Mouse (Mus musculus) cerebellum, postnatal 25 days (tissue): ENCODE measurements at regions not wholly inside any gene's neighbourhood (a gene's known extent, or its start where the extent isn't known, plus 50 kb on each side); places are given as distances from the start of the nearest gene placed in this dataset.

Source experiments
- DNase-seq, 2 experiments: peaks; one replicate each; pipeline ENCODE4 v3.0.0; 2021; ENCODE audit warnings: mixed read lengths in 2 of 2

DNA sequence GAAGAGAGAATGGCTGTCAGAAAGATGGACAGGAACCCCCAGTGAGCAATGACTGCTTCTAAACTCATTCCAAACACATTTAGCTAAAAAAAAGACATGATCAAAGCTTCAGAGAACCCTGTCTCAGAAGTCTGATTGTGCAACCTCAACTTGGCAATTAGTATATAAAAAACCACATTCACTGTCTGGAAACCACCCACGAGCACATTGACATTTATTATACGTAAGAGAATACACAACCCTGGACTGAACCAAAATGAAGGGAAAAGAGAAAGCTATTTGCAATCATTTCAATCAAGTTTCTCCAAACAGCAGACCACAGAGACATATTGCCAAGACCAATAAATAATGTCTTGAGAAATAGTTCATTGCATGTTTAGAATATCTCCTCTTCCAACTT, 820.7 kb upstream of the Adgrl2 start:
- DNase-seq = no peak

DNA sequence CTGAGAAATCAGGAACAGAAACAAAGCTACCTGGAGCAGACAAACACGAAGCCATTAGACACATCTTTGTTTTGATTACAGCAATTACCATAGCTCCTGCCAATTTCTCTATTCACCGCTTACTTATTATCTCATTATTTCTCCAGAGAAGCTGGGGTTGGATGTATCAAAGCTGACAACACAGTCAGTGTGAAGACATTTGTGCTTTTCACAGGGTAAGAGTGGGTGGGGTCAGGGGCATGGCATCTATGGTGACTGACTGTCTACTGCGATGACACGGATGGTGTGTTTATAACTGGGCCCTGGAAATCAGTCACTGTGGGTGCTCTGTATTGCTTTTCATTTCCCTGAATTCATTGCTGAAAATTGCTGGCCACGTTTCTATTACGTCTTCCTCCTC, 815.0 kb upstream of the Adgrl2 start:
- DNase-seq = no peak

DNA sequence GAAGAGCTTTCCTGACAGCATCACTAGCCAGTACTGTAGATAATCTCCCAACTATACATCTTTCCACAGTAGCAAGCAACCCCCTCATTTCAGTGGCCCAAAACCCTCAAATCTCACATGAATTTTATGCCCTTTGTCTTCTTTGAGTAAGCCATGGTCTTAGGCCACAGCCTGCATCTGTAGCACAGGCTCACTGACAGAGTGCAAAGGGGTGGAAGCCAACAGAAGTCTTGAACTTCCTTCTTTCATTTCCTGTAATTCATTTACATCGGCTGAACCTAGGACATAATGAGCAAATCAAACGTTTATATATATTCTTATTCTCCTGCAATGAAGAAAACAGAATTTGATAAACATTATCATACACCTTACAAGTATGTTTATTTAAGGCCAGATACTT, 805.8 kb upstream of the Adgrl2 start:
- no peak for DNase-seq

DNA sequence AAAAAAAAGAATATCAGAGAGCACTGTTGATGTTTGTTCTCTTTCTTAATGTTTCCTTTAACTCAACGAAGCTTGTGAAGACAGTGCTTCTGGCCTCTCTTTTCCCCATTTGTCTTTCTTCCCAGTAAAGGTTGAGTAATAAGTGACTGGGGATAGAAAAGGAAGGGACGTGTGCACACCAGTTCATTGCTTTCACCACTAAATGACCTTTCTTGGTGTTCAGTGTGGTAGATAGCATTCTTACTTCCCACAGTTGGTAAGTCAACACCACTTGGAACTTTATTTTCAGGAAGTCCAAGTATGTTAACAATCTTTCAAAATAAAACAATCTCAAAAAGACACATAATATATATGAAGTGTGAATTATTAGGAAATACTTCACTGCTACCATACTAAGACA, 801.2 kb upstream of the Adgrl2 start:
- DNase-seq = no peak

DNA sequence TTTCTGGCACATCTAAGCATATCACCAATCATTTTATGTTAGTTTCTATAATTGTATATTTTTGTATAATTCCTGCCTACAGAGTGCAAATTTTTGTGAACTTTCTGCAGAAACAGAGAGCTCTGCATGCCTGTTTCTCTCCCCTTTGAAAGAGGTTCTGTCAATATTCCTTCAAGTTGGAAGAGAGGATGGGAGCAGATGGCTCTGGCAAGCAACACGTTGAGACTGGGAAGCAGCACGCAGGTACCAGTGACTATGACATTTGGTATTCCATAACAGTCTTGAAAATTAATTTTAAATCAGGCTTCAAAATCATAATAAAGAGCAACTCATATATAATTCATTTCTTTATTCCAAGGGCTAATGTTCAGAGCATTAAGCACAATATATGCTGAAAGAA, 795.7 kb upstream of the Adgrl2 start:
- DNase-seq = peak; percentile 20 to 58

DNA sequence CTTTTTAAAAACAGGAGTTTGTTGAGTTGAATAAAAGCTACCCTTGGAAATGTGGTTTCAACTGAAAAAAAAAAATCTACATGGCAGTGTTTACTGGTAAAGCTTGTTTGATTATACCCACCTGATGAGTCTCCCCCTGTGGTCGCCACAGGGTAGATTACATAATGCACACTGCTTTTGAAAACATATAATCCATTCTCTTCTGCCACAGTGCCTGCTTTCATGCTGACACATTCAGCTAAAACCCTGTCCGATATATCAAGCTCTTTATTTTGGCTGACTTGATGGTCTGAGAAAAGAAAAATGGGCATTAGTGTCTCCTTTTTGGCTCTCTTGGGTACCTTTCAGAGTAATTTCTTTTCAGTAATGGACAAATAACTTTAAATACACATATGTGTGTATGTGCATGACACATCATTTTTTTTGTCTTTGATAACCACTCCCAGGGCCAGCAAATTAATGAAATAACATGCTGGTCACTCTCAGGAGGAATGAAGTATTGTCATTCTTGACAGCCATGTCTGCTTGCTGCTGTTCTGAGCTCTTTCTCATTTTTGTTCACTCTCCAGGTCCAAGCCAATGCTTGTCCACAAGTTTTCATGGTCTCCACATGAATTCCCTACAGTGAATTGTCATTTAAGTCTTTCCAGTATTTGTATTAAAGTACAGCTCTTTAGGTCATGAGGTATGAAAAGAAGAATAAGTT, 793.7 kb upstream of the Adgrl2 start:
- DNase-seq = no peak

DNA sequence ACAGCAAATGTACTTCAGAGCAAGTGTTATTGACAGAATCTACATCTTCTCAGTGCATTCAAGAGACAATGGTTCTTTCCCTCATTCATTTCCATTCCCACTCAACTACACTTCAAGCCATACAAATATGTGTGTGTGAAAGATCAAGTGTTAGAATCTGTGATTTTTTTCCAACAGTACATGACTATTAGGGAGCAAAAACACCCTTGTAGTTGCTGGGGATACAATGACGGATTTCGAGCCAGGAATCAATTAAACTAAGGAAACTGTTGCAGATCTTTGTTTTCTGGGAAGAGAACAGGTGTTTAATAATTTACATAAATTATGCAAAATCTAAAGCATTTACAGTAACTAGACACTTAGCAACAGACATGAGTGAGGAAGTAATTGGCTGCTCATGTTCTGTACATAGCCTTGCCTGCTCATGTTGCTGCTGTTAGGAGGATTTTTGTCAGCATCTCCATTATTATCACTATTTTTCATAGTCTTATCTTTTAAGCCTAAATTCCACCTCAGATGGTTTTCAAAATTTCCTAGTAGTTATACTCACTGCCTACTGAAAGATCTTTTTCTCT, 777.6 kb upstream of the Adgrl2 start:
- DNase-seq = no peak

DNA sequence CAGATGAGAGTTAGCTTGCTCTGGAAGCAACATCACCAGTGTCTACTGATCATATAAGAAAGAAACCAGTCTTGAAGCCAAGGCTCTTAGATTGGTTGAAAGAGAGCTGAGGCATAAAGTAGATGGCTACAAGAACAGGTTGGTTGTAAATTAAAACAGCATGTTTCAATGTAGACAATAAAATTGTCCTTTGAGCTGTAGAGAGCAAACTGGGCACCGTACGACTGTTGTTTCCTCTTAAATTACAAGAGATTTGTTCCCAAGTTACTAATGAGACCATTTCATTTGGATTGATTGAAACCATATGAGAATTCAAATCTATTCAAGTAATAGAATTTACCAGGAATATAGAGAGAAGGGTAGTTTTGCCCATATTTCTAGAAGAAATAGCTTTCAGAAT, 770.9 kb upstream of the Adgrl2 start:
- DNase-seq = no peak

DNA sequence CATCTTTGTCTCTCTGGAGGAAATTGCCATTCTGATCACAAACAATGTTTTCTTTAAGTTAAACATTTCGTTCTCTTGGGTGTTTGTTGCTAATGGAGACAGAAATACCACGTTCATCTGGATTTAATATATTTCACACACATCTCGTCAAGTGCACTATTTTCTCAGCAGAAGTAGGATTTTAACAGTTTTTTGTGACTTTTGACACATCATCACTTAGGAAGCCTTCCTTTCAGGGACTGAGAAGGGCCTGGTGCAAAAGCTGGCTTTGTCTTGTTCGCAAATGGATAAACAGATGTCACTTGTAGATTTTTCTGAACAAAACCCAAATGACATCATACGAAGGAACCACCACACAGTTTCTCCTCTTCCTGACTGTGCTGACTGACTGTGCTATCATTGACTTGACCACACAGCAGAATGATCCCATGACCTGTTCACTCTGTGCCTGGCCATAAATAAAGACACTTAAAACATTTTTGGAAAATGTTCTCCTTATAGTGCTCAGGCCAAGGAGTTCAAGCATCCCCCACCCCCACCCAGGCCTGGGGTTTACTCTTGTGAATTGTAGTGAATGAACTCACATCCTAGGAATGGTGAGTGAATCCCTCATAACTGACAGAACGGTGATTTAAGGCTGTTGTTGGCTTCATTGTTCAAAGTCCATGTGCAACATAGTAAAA, 767.7 kb upstream of the Adgrl2 start:
- DNase-seq = no peak

DNA sequence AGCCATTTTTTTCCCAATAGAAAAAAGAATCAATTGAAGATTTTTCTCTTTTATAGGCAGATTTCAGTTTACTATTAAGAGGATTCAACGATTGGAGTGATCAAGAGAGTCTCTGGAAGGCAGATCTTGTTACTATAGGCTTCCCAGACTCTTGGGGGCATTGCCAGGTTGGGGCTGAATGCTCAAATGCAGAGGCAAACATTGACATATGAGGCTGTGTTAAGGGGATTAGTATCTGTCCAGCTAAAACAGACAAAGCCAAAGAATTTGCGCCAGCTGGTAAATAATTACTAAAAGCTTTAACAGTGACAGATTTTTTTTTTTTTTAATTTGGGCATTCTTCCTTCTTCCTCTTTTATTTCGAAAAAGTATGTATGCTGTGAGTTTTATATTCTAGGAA, 745.7 kb upstream of the Adgrl2 start:
- no peak for DNase-seq

DNA sequence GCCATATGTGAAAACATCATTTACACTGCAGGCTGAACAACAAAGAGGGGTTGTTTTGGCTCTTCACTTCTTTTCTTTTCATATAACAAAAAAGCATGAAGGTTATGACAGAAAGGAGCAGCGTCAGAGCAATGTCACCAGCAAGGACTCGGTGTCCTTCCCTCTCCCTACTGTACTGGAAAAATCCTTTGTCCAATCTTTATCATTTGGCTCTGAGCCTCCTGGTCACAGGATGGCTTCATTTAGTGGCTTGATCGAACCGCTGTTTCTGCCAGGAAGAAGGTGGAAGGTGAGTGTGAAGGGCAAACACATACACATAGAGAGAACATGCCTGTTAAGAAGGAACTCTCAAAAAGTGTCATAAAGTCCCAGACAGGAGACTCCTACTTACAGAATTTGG, 735.9 kb upstream of the Adgrl2 start:
- no peak for DNase-seq

DNA sequence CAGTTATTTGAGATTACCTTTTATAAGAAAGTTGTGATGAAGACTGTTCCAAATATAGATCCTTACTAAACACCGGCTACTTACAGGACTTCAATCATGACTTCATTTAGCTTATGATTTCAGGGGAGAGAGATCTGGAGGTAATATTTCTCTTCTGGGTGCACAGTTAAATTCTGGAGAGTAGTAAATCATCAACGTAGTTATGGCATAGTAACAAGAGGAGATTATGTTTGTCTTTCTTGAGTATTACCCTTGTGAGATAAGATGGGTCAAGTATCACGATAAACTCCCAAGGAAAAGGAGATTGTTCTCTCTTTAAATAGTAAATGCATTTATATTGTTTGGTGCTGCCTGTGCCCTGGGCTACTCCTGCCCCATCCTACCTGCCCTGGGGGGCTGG, 734.5 kb upstream of the Adgrl2 start:
- DNase-seq = no peak

DNA sequence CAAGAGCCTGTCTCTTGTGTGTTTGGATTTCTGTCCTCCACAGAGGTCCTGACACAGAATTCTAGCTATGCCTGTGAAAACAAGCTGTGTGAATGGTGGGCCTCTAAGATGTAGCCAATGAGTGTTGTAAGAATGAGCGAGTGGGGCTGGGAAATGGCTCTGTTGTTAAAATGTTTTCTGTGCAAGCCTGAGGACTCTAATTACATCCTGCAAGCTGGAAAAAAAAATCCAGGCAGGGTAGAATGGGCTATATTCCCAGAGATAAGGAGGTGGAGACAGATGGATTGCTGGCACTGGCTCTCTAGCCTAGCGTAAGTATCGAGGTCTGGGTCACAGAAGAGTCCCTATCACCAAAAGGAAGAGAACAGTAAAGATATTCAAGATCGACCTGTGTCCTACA, 731.5 kb upstream of the Adgrl2 start:
- no peak for DNase-seq

DNA sequence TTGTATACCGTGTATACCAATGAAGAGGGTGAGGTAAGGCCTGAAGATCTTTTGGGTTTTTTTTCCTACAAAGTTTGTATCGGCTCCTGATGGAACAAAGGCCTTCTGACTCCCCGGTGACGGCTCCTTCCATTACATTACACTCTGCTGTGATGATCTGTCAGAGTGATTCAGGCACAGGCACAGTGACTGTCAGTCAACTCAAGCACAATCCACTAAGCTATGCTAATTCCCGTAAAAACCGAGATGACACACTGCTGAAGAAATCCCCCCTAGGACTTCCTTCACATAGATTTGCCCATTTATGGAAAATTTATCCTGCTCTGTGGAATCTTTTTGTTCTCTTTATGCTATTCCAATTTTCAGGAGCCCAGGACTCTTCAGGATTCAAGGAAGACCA, 730.0 kb upstream of the Adgrl2 start:
- no peak for DNase-seq

DNA sequence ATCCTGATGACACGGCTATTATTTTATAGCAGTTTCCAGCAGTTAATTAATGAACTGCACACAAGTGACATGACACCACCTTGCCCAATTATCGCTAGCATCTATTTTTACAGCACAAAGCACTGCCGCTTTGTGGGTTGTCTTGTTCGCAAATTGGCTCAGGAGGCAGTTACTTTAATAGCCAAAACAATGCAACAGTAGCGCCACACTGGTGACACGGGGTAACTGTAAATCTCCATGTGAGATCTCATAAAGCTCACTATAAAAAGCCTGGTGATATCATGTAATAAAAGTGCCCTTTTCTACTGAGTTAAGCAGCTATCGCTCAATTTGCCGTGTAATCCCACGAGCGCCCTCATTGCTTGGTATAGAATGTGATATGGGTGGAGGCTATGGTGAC, 715.4 kb upstream of the Adgrl2 start:
- DNase-seq = peak; percentile 9 to 39

DNA sequence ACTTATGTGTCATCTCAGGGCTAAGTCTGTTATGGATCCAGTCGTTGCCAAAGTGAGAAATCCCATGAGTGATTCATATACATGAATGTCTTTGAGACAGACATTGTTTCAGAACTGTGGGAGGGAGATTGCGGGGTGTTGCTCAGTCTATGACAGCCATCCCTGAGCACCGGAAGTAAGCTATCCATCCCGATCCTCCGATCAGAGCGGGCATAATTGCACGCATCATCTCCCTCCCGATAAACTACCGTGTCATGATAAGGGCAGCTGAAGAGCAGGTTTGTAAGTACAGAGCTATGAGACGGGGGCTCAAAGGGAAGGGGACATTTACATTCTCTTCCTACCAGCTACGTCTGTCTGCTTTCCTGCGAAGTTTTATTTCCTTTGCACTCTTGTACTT, 715.0 kb upstream of the Adgrl2 start:
- DNase-seq = no peak

DNA sequence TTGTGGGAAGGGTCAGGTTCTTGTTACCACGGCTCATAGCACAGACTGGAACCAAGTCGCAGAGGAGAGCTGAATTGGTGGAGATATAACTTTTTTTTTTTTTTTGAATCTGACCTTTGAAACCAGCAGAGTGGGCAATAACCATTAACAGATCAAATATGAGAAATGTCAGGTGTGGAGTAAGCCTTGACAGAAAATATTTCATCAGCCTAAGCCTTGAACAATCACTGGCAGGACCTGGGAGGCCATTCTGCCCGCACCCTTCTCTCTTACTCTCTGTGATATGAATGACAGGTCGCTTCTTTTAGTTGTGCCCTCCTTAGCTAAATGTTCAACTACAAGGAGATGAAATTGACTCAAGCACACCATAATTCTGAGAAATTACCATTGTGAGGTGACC, 714.1 kb upstream of the Adgrl2 start:
- DNase-seq = no peak

DNA sequence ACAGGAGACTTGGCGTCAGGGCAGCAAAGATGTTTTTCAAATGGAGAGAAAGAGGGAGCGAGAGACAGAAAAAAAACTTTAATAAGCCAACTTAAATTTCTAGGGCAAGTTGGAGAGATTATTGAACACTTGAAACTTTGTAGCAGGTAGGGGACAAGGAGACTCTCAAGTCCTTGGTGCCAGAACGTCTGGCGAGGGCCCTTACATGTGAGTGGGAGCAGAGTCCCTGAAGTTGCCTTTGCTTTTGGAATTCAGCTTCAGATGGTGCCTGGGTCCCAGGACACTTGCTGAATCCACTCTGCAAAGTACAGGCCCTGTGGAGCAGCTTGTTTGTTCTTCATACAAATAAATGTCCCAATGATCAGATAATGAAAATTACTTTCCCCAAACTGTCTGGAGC, 693.2 kb upstream of the Adgrl2 start:
- no peak for DNase-seq

DNA sequence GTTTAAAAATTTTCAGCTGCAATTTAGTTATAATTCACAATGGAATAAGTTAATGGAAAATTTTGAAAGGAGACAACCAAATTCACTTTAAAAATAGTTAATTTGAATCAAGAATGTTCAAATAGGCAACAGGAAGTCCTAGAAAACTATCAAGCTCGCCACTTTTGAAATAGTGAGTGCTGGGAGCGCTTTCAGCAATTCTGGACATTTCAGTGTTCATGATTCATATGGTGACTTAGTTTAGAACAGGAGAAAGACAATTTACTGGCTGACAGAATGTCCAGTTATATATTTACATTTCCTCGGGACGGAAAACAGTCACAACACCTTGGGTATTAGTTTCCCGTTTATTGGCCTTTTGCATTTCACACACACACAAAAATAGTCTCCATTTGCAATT, 691.9 kb upstream of the Adgrl2 start:
- no peak for DNase-seq

DNA sequence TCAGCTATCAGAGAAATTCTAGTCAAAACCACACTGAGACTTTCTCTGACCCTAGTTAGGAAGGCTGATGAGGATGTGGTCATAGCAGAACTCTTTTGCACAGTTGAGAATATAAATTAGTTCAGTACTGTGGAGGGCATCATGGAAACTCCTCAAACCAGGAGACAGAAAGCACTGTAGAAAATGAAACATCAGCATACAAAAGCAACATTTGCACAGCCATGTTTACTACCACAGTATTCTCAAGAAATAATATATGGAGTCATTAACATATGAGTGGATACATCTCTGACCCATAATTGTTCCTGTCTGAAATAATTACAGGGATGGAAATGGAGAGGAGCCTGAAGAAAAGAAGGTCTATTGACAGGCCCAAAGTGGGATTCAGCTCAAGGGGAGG, 683.6 kb upstream of the Adgrl2 start:
- no peak for DNase-seq

DNA sequence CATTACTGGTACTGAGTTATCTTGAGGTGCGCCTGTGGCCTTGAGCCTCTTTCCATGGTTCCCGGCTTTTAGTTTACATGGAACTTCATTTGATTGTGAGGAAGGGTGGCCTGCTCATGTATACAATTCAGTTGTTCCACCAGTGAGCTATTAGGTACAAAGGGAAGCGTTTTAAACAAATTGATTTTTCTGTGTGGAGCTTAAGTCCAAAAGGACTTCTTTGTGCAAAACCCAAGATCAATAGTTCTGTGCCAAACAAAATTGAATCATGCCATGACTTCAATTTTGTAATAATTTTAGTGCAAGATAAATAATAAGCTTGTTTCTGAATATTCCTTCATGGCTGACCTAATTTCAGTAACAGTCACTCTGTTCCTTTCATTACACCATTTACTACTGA, 674.3 kb upstream of the Adgrl2 start:
- DNase-seq = no peak

DNA sequence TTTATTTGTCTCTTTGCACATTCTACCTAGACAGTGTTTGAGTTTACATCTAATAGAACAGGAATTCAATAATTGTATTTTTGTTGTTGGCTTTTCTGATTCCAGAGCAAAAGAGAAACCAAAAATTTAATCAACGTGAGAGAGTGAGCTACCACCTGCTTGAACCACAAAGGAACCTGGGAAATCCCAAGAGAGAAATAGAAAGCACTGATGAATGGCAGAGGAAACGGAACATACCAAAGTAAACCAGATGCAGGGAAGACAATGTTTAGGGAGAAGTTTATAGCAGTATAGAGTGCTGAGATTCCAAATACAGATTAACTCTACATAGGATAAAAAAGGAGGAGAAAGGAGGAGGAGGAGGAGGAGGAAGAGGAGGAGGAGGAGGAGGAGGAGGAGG, 648.0 kb upstream of the Adgrl2 start:
- no peak for DNase-seq

DNA sequence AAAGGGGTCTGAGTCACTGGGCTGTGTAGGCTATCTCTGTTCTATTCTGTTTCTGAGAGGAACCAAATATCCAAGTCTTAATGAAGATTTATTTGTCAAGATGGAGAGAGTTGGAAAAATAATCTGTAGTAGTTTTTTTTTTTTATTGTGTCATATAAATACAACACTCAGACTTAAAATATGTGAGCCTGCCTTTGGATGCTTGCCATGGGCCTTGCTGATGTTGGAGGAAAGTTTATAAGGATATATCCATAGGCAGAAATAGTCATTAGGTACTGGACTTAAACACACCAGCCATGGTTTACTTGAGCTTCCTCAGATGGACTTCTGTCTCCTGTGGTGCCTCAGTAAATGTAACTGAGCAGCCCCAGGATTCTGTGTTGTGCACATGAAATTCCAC, 635.8 kb upstream of the Adgrl2 start:
- no peak for DNase-seq

DNA sequence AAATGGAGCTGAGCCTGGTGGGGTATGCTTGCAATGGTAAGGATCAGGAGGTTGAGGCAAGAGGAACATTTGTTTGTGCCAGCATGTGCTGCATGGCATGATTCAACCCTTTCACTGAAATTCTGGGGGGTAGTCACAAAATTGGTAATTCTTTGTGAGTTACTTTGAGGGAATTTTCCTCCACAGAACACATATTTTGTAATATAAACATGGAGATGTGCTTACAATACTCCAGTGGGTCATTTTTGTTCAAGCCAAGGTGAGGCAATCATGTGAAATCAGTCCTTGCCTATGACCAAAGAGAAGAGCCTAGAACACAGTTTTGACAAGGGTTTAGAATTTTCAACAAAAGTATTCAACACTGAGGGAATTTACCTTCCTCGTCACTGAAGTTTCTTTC, 635.1 kb upstream of the Adgrl2 start:
- no peak for DNase-seq

DNA sequence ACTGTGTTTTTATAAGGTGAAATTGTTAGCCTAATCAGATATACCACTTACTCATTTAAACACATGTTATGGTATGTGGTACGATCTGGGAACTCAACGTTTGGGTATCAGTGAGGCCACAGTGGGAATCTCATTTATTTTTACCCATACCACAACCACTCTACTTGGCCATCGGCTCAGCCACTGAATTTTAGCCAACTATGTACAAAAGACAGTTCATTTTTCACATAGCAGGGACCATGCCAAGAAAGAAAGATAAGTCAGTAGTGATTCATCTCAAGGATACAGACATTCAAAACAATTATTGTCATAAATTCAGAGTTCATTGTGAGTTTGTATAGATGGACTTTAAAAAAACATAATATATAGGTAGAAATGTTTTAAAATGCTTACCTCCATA, 634.7 kb upstream of the Adgrl2 start:
- no peak for DNase-seq
